In genomic region chr1:53272646-53273045, GRCm38 (mm10) we compare ENCODE assay signal across 8 mouse cellular contexts. TPM values are rescaled to one million over a fixed set of nuclear protein-coding genes. Genes with fewer than 3 reads are reported as not detected.
DNase-seq lines count a peak whose midpoint lies in the region; ATAC-seq and TF ChIP-seq lines count a peak whose summit lies in the region.

No protein-coding gene starts in this region.

- H3K4me3 ChIP-seq in hindbrain, embryonic 10.5 days = no peak overlapping the region
- no peak overlapping the region for H3K4me3 ChIP-seq in hindbrain, embryonic 12.5 days
- H3K4me3 ChIP-seq in C2C12 (ENCODE audit: insufficient read depth, poor library complexity, severe bottlenecking) = no peak overlapping the region

- H3ac ChIP-seq in C2C12 (ENCODE audit: control insufficient read depth, insufficient read length, low read depth) = no peak overlapping the region

- ATAC-seq in hindbrain, embryonic 12.5 days (ENCODE audit: low FRiP score) = no peak
- no peak for ATAC-seq in erythroblast, adult 5-6 weeks (replicated peaks; ENCODE audit: low FRiP score, poor library complexity, severe bottlenecking)

- H3K36me3 ChIP-seq in hindbrain, embryonic 10.5 days = peaks cover 14% of the 10 kb centered on the region
- H3K36me3 ChIP-seq in hindbrain, embryonic 12.5 days = no peaks in the 10 kb centered on the region
- H3K36me3 ChIP-seq in C2C12 (ENCODE audit: control insufficient read depth, insufficient read depth) = peaks cover 9% of the 10 kb centered on the region
- H3K36me3 ChIP-seq in splenic B cell, adult 2 months (ENCODE audit: control insufficient read depth, insufficient read depth, low read length, poor library complexity, severe bottlenecking) = no peaks in the 10 kb centered on the region

- H3K79me3 ChIP-seq in C2C12 (ENCODE audit: low read depth) = no peaks in the 10 kb centered on the region

- no peak overlapping the region for H3K9ac ChIP-seq in hindbrain, embryonic 12.5 days

- peak; percentile 17 for DNase-seq in hindbrain, embryonic 10.5 days (ENCODE audit: low spot score)
- peak; percentile 41 to 50 for DNase-seq in adrenal gland, postnatal 36 days
- peak; percentile 5 to 11 for DNase-seq in frontal cortex, postnatal 25 days (ENCODE audit: low spot score in 2 of 2)
- peak; percentile 52 to 55 for DNase-seq in left cerebral cortex, adult 18-20 months (ENCODE audit: low spot score in 2 of 2)
- peak; percentile 27 for DNase-seq in splenic B cell, adult 2 months (ENCODE audit: low read depth, low spot score)

- H3K79me2 ChIP-seq in C2C12 (ENCODE audit: control insufficient read depth, insufficient read depth) = no peaks in the 10 kb centered on the region

- TF ChIP-seq CTCF in C2C12 (IDR thresholded peaks at IDR 0.05; ENCODE audit: control insufficient read depth, insufficient read depth, insufficient read length) = peak; percentile 16

- no peak overlapping the region for H3K4me2 ChIP-seq in hindbrain, embryonic 12.5 days (replicated peaks)

- H3K27ac ChIP-seq in hindbrain, embryonic 10.5 days = no peak overlapping the region
- no peak overlapping the region for H3K27ac ChIP-seq in hindbrain, embryonic 12.5 days

- H3K27me3 ChIP-seq in hindbrain, embryonic 10.5 days (ENCODE audit: insufficient read depth, poor library complexity, severe bottlenecking) = no peaks in the 10 kb centered on the region
- H3K27me3 ChIP-seq in hindbrain, embryonic 12.5 days = no peaks in the 10 kb centered on the region
- no peaks in the 10 kb centered on the region for H3K27me3 ChIP-seq in C2C12 (ENCODE audit: control insufficient read depth, insufficient read depth, insufficient read length)
- H3K27me3 ChIP-seq in splenic B cell, adult 2 months (ENCODE audit: control insufficient read depth, insufficient read depth, low read length, poor library complexity, severe bottlenecking) = no peaks in the 10 kb centered on the region

- no peaks in the 10 kb centered on the region for H3K9me3 ChIP-seq in hindbrain, embryonic 10.5 days
- H3K9me3 ChIP-seq in hindbrain, embryonic 12.5 days (replicated peaks) = no peaks in the 10 kb centered on the region

- H3K4me1 ChIP-seq in hindbrain, embryonic 10.5 days (replicated peaks) = no peaks in the 10 kb centered on the region
- H3K4me1 ChIP-seq in hindbrain, embryonic 12.5 days = no peaks in the 10 kb centered on the region

TF ChIP-seq in C2C12, 6 proteins besides CTCF, POLR2A, EP300 and RAD21:
- TF ChIP-seq MYOD1 (IDR thresholded peaks at IDR 0.05; ENCODE audit: control insufficient read depth, insufficient read length, low read depth) (no peak), FOSL1 (IDR thresholded peaks at IDR 0.05; ENCODE audit: insufficient read depth, low read length, poor library complexity, severe bottlenecking) (no peak)

RNA-seq across cellular contexts. Expression of gene Pms1, which starts 24.2 kb away (rescaled TPM):
- polyA plus RNA-seq in hindbrain, embryonic 10.5 days (2016; fragmentation: Nextera tagmentation; extraction: Ambion mirVana) = 18.8 and 25.1 TPM in 2 replicates
- polyA plus RNA-seq in hindbrain, embryonic 12.5 days (2016; fragmentation: Nextera tagmentation; extraction: Ambion mirVana) = 17.6 and 19.1 TPM in 2 replicates
- 2.1 TPM for polyA plus RNA-seq in C2C12 (2012; fragmentation: generic; extraction: Trizol)
- 1 to 10 TPM; 6.0 to 6.2 TPM for total RNA-seq in adrenal gland, postnatal 36 days (2021)
- total RNA-seq in left cerebral cortex, adult 18-20 months (2021) = 10 to 100 TPM; 33.2 to 39.9 TPM
- total RNA-seq in erythroblast, adult 5-6 weeks (2015; ENCODE audit: low replicate concordance) = 1.5 and 12.7 TPM in 2 replicates
- total RNA-seq in erythroblast, adult 5-6 weeks (2017; ENCODE audit: low replicate concordance) = 6.5 and 6.7 TPM in 2 replicates

RNA-seq across cellular contexts. Expression of gene Ormdl1, which starts 24.2 kb away (rescaled TPM):
- polyA plus RNA-seq in hindbrain, embryonic 10.5 days (2016; fragmentation: Nextera tagmentation; extraction: Ambion mirVana) = 87.6 and 91.4 TPM in 2 replicates
- polyA plus RNA-seq in hindbrain, embryonic 12.5 days (2016; fragmentation: Nextera tagmentation; extraction: Ambion mirVana) = 60.9 and 65.5 TPM in 2 replicates
- 9.3 TPM for polyA plus RNA-seq in C2C12 (2012; fragmentation: generic; extraction: Trizol)
- 10 to 100 TPM; 13.9 to 20.6 TPM for total RNA-seq in adrenal gland, postnatal 36 days (2021)
- 1 to 10 TPM; 8.3 to 9.9 TPM for total RNA-seq in left cerebral cortex, adult 18-20 months (2021)
- total RNA-seq in erythroblast, adult 5-6 weeks (2015; ENCODE audit: low replicate concordance) = 9.8 and 17.5 TPM in 2 replicates
- 11.1 and 14.9 TPM in 2 replicates for total RNA-seq in erythroblast, adult 5-6 weeks (2017; ENCODE audit: low replicate concordance)

RNA-seq across cellular contexts. Expression of gene Gm28778, which starts 24.3 kb away (rescaled TPM):
- polyA plus RNA-seq in hindbrain, embryonic 10.5 days (2016; fragmentation: Nextera tagmentation; extraction: Ambion mirVana) = 0.42 TPM in 1 of 2 replicates, not detected in the other
- polyA plus RNA-seq in hindbrain, embryonic 12.5 days (2016; fragmentation: Nextera tagmentation; extraction: Ambion mirVana) = not detected in 2 replicates
- not detected for polyA plus RNA-seq in C2C12 (2012; fragmentation: generic; extraction: Trizol)
- total RNA-seq in adrenal gland, postnatal 36 days (2021) = not detected
- 1 to 10 TPM; 1.5 to 2.0 TPM for total RNA-seq in left cerebral cortex, adult 18-20 months (2021)
- 4.2 TPM in 1 of 2 replicates, not detected in the other for total RNA-seq in erythroblast, adult 5-6 weeks (2015; ENCODE audit: low replicate concordance)
- not detected in 2 replicates for total RNA-seq in erythroblast, adult 5-6 weeks (2017; ENCODE audit: low replicate concordance)

RNA-seq across cellular contexts. Expression of gene Osgepl1, which starts 40.8 kb away (rescaled TPM):
- polyA plus RNA-seq in hindbrain, embryonic 10.5 days (2016; fragmentation: Nextera tagmentation; extraction: Ambion mirVana) = 26.2 and 26.7 TPM in 2 replicates
- 23.5 and 25.9 TPM in 2 replicates for polyA plus RNA-seq in hindbrain, embryonic 12.5 days (2016; fragmentation: Nextera tagmentation; extraction: Ambion mirVana)
- polyA plus RNA-seq in C2C12 (2012; fragmentation: generic; extraction: Trizol) = 6.2 TPM
- total RNA-seq in adrenal gland, postnatal 36 days (2021) = 10 to 100 TPM; 14.3 to 21.9 TPM
- total RNA-seq in left cerebral cortex, adult 18-20 months (2021) = 10 to 100 TPM; 17.8 to 22.7 TPM
- 1.5 and 9.6 TPM in 2 replicates for total RNA-seq in erythroblast, adult 5-6 weeks (2015; ENCODE audit: low replicate concordance)
- total RNA-seq in erythroblast, adult 5-6 weeks (2017; ENCODE audit: low replicate concordance) = 6.1 and 10.9 TPM in 2 replicates
